Mouse (Mus musculus): ENCODE data around the gene Zgpat.

GRCm38 (mm10) chr2:181365655-181366075, 937 bp downstream of the Zgpat start:
- TF ChIP-seq POLR2A (IDR thresholded peaks at IDR 0.05; ENCODE audit: control insufficient read depth, extremely low read depth, insufficient read depth, low read length, poor library complexity) = no peak
- 0 out of 2 replicates have a peak, but pooled peaks have one; percentile 32 for TF ChIP-seq CTCF (IDR thresholded peaks at IDR 0.05; ENCODE audit: borderline replicate concordance, control insufficient read depth, extremely low read depth, insufficient read depth, low read length, poor library complexity)
